Mouse (Mus musculus) heart, adult 2 months (tissue): ENCODE measurements around the gene Cd27.

Source experiments
- CTCF ChIP-seq: fragments of 200-600 bp; IDR thresholded peaks from 2 replicates; pipeline ENCODE4 v1.8.1; 2022; ENCODE audit warnings: antibody characterized with exemption, mild to moderate bottlenecking, moderate library complexity
- EP300 ChIP-seq: fragments of 200-500 bp; IDR thresholded peaks from 2 replicates; pipeline ENCODE4 v1.6.1; 2011; ENCODE audit warnings: low read depth, low read length, control low read depth; ENCODE audit not compliant: insufficient read depth
- POLR2A ChIP-seq: fragments of 200-500 bp; IDR thresholded peaks from 2 replicates; pipeline ENCODE4 v1.6.1; 2011; ENCODE audit warnings: mild to moderate bottlenecking, low read depth, low read length, control low read depth; ENCODE audit not compliant: insufficient read depth

GRCm38 (mm10) chr6:125234520-125234828, 2.3 kb downstream of the Cd27 start:
- TF ChIP-seq EP300: no peak
- no peak for TF ChIP-seq POLR2A
- TF ChIP-seq CTCF: no peak
